ENCODE assay signal across 31 mouse cellular contexts in genomic region chr5:150513264-150513663, GRCm38 (mm10). TPM values are rescaled to one million over a fixed set of nuclear protein-coding genes. Genes with fewer than 3 reads are reported as not detected.
A peak's percentile ranks its signal among the peaks of the same experiment; 100 is the strongest.
DNase-seq lines count a peak whose midpoint lies in the region; ATAC-seq and TF ChIP-seq lines count a peak whose summit lies in the region.
"Had no signal": no experiment of that assay in that cellular context is flagged by ENCODE, and none has a peak within 500 bp of the region (broad histone marks: within the 10 kb centered on the region; RNA-seq: fewer than 3 reads in every experiment).

No protein-coding gene starts in this region.

- H3K4me3 ChIP-seq in intestine, postnatal 0 days (ENCODE audit: low read depth, low read length), result no peak overlapping the region
- H3K4me3 ChIP-seq in intestine, embryonic 15.5 days (replicated peaks), result no peak overlapping the region
- no peak overlapping the region for H3K4me3 ChIP-seq in ES-Bruce4 (ENCODE audit: low read depth, low read length)
- no peak overlapping the region for H3K4me3 ChIP-seq in stomach, postnatal 0 days (ENCODE audit: low read depth, low read length)
- H3K4me3 ChIP-seq in hindbrain, embryonic 14.5 days (replicated peaks; ENCODE audit: low read length), result no peak overlapping the region
- H3K4me3 ChIP-seq: heart, adult 2 months; heart, embryonic 13.5 days; hindbrain, embryonic 15.5 days; midbrain, embryonic 13.5 days; neural tube, embryonic 13.5 days; stomach, embryonic 15.5 days had no signal

- no peak for ATAC-seq in intestine, postnatal 0 days
- no peak for ATAC-seq in intestine, embryonic 15.5 days
- no peak for ATAC-seq in stomach, postnatal 0 days (ENCODE audit: low FRiP score, low TSS enrichment)
- ATAC-seq in hindbrain, embryonic 14.5 days (ENCODE audit: low FRiP score), result no peak
- ATAC-seq: forebrain, embryonic 14.5 days; inflammation-experienced regulatory T-cells, adult 6 months; lung, postnatal 0 days; midbrain, embryonic 13.5 days had no signal

- H3K36me3 ChIP-seq in intestine, postnatal 0 days (ENCODE audit: control insufficient read depth, insufficient read depth), result no peaks in the 10 kb centered on the region
- no peaks in the 10 kb centered on the region for H3K36me3 ChIP-seq in intestine, embryonic 15.5 days
- no peaks in the 10 kb centered on the region for H3K36me3 ChIP-seq in ES-Bruce4 (ENCODE audit: control insufficient read depth, insufficient read depth, low read length, poor library complexity, severe bottlenecking)
- no peaks in the 10 kb centered on the region for H3K36me3 ChIP-seq in stomach, postnatal 0 days (ENCODE audit: control insufficient read depth, insufficient read depth, low read length)
- no peaks in the 10 kb centered on the region for H3K36me3 ChIP-seq in hindbrain, embryonic 14.5 days (replicated peaks; ENCODE audit: control insufficient read depth, insufficient read depth)
- H3K36me3 ChIP-seq: heart, embryonic 13.5 days; hindbrain, embryonic 15.5 days; midbrain, embryonic 13.5 days; neural tube, embryonic 13.5 days; stomach, embryonic 15.5 days had no signal

- H3K27ac ChIP-seq in intestine, postnatal 0 days (ENCODE audit: low read depth, low read length), result no peak overlapping the region
- H3K27ac ChIP-seq in intestine, embryonic 15.5 days, result no peak overlapping the region
- H3K27ac ChIP-seq in ES-Bruce4 (ENCODE audit: insufficient read depth, low read length), result no peak overlapping the region
- no peak overlapping the region for H3K27ac ChIP-seq in stomach, postnatal 0 days (replicated peaks)
- no peak overlapping the region for H3K27ac ChIP-seq in hindbrain, embryonic 14.5 days
- H3K27ac ChIP-seq: heart, adult 2 months; heart, embryonic 13.5 days; hindbrain, embryonic 15.5 days; midbrain, embryonic 13.5 days; neural tube, embryonic 13.5 days; stomach, embryonic 15.5 days had no signal

- 80% methylated on average over 4 of the region's 4 CpGs for WGBS in intestine, postnatal 0 days
- WGBS in intestine, embryonic 15.5 days, result 76% methylated on average over 4 of the region's 4 CpGs
- 80% methylated on average over 4 of the region's 4 CpGs for WGBS in stomach, postnatal 0 days
- WGBS in hindbrain, embryonic 14.5 days, result 80% methylated on average over 4 of the region's 4 CpGs

- no peak overlapping the region for H3K9ac ChIP-seq in intestine, postnatal 0 days (ENCODE audit: low read depth, low read length)
- H3K9ac ChIP-seq in intestine, embryonic 15.5 days, result no peak overlapping the region
- no peak overlapping the region for H3K9ac ChIP-seq in ES-Bruce4 (ENCODE audit: low read depth, poor library complexity, severe bottlenecking)
- H3K9ac ChIP-seq in stomach, postnatal 0 days (ENCODE audit: low read length), result no peak overlapping the region
- no peak overlapping the region for H3K9ac ChIP-seq in hindbrain, embryonic 14.5 days
- H3K9ac ChIP-seq: heart, embryonic 13.5 days; hindbrain, embryonic 15.5 days; midbrain, embryonic 13.5 days; neural tube, embryonic 13.5 days; stomach, embryonic 15.5 days had no signal

- no peak for TF ChIP-seq POLR2A in ES-Bruce4 (IDR thresholded peaks at IDR 0.05; ENCODE audit: insufficient read depth, low read length)

- no peak for TF ChIP-seq EP300 in ES-Bruce4 (IDR thresholded peaks at IDR 0.05; ENCODE audit: insufficient read depth, low read depth, low read length)
- TF ChIP-seq EP300 in stomach, postnatal 0 days (optimal IDR thresholded peaks at IDR 0.05), result no peak

- no peaks in the 10 kb centered on the region for H3K9me3 ChIP-seq in intestine, postnatal 0 days (ENCODE audit: control insufficient read depth)
- H3K9me3 ChIP-seq in intestine, embryonic 15.5 days, result no peaks in the 10 kb centered on the region
- no peaks in the 10 kb centered on the region for H3K9me3 ChIP-seq in ES-Bruce4 (replicated peaks; ENCODE audit: control insufficient read depth, insufficient read depth, low read length, poor library complexity, severe bottlenecking)
- H3K9me3 ChIP-seq in stomach, postnatal 0 days (ENCODE audit: control insufficient read depth, low read length), result no peaks in the 10 kb centered on the region
- H3K9me3 ChIP-seq in hindbrain, embryonic 14.5 days (ENCODE audit: control insufficient read depth, low read length), result no peaks in the 10 kb centered on the region
- H3K9me3 ChIP-seq: heart, embryonic 13.5 days; hindbrain, embryonic 15.5 days; midbrain, embryonic 13.5 days; neural tube, embryonic 13.5 days; stomach, embryonic 15.5 days had no signal

- no peak overlapping the region for H3K4me2 ChIP-seq in intestine, postnatal 0 days (replicated peaks; ENCODE audit: low read depth)
- no peak overlapping the region for H3K4me2 ChIP-seq in intestine, embryonic 15.5 days (replicated peaks)
- H3K4me2 ChIP-seq in stomach, postnatal 0 days (replicated peaks; ENCODE audit: low read depth), result no peak overlapping the region
- H3K4me2 ChIP-seq in hindbrain, embryonic 14.5 days (replicated peaks), result no peak overlapping the region
- H3K4me2 ChIP-seq: heart, embryonic 13.5 days; hindbrain, embryonic 15.5 days; midbrain, embryonic 13.5 days; neural tube, embryonic 13.5 days; stomach, embryonic 15.5 days had no signal

- H3K27me3 ChIP-seq in intestine, postnatal 0 days (replicated peaks; ENCODE audit: control insufficient read depth, insufficient read depth, low read length), result no peaks in the 10 kb centered on the region
- H3K27me3 ChIP-seq in intestine, embryonic 15.5 days (replicated peaks), result no peaks in the 10 kb centered on the region
- H3K27me3 ChIP-seq in ES-Bruce4 (ENCODE audit: control insufficient read depth, insufficient read depth, low read length, poor library complexity, severe bottlenecking), result no peaks in the 10 kb centered on the region
- no peaks in the 10 kb centered on the region for H3K27me3 ChIP-seq in stomach, postnatal 0 days (ENCODE audit: control insufficient read depth, insufficient read depth, low read length)
- no peaks in the 10 kb centered on the region for H3K27me3 ChIP-seq in hindbrain, embryonic 14.5 days (ENCODE audit: control insufficient read depth, insufficient read depth, low read length)
- H3K27me3 ChIP-seq: hindbrain, embryonic 15.5 days; midbrain, embryonic 13.5 days; neural tube, embryonic 13.5 days; stomach, embryonic 15.5 days had no signal

- H3K4me1 ChIP-seq in intestine, postnatal 0 days (replicated peaks; ENCODE audit: control insufficient read depth, insufficient read depth, low read length), result no peaks in the 10 kb centered on the region
- H3K4me1 ChIP-seq in intestine, embryonic 15.5 days (replicated peaks), result no peaks in the 10 kb centered on the region
- no peaks in the 10 kb centered on the region for H3K4me1 ChIP-seq in ES-Bruce4 (ENCODE audit: control insufficient read depth, insufficient read depth, low read length)
- H3K4me1 ChIP-seq in stomach, postnatal 0 days (replicated peaks; ENCODE audit: control insufficient read depth, insufficient read depth), result no peaks in the 10 kb centered on the region
- no peaks in the 10 kb centered on the region for H3K4me1 ChIP-seq in hindbrain, embryonic 14.5 days (replicated peaks; ENCODE audit: control insufficient read depth, insufficient read depth, low read length)
- H3K4me1 ChIP-seq: heart, embryonic 13.5 days; hindbrain, embryonic 15.5 days; midbrain, embryonic 13.5 days; neural tube, embryonic 13.5 days; stomach, embryonic 15.5 days had no signal

- TF ChIP-seq CTCF in intestine, postnatal 0 days (IDR thresholded peaks at IDR 0.05; ENCODE audit: low read depth), result peak; percentile 20; the same call in 1 of the 2 replicates
- peak; percentile 55 for TF ChIP-seq CTCF in ES-Bruce4 (IDR thresholded peaks at IDR 0.05; ENCODE audit: low read depth, low read length)
- peak; percentile 27 for TF ChIP-seq CTCF in stomach, postnatal 0 days (IDR thresholded peaks at IDR 0.05; ENCODE audit: low read depth)

- peak; percentile 49 for DNase-seq in R1 (ENCODE audit: low read depth, low spot score)
- no peak for DNase-seq in stomach, postnatal 0 days (ENCODE audit: low spot score)
- no peak for DNase-seq in cerebellum, adult 11 months
- DNase-seq in hindbrain, embryonic 14.5 days (ENCODE audit: low spot score), result no peak
- DNase-seq: adrenal gland, adult 8-10 months; cerebellum, adult 8-10 months; cerebellum, postnatal 25 days; gastrocnemius, postnatal 25 days; heart, adult 2 months; heart, postnatal 10 days; kidney, adult 2 months; kidney, postnatal 36 days; lung, postnatal 4 days; thymus, adult 2 months; thymus, postnatal 36 days had no signal

RNA-seq across cellular contexts. Expression of gene Zar1l, which starts 4.7 kb away (rescaled TPM):
- polyA plus RNA-seq in intestine, postnatal 0 days (2015; fragmentation: Nextera tagmentation; extraction: Ambion mirVana), result not detected in 2 replicates
- polyA plus RNA-seq in intestine, embryonic 15.5 days (2015; fragmentation: Nextera tagmentation; extraction: Ambion mirVana), result not detected in 2 replicates
- not detected in 2 replicates for polyA plus RNA-seq in ES-Bruce4 (2011; ENCODE audit: insufficient read depth, insufficient read length, low read depth, missing spikeins)
- not detected in 2 replicates for polyA plus RNA-seq in stomach, postnatal 0 days (2015; fragmentation: Nextera tagmentation; extraction: Ambion mirVana)
- polyA plus RNA-seq in hindbrain, embryonic 14.5 days (2014; fragmentation: Nextera tagmentation; extraction: Ambion mirVana), result not detected in 2 replicates
- polyA plus RNA-seq: embryonic facial prominence, embryonic 11.5 days; forebrain, embryonic 14.5 days; heart, adult 2 months; heart, embryonic 13.5 days; hindbrain, embryonic 15.5 days; inflammation-experienced regulatory T-cells, adult 6 months; kidney, adult 2 months; kidney, embryonic 16.5 days; limb, embryonic 14.5 days; liver, embryonic 16.5 days; lung, postnatal 0 days; midbrain, embryonic 13.5 days; neural tube, embryonic 13.5 days; small intestine, adult 2 months; stomach, embryonic 15.5 days; thymus, adult 2 months had no signal

RNA-seq across cellular contexts. Expression of gene Brca2, which starts 9.2 kb away (rescaled TPM):
- polyA plus RNA-seq in intestine, postnatal 0 days (2015; fragmentation: Nextera tagmentation; extraction: Ambion mirVana), result 6.6 and 6.7 TPM in 2 replicates
- polyA plus RNA-seq in intestine, embryonic 15.5 days (2015; fragmentation: Nextera tagmentation; extraction: Ambion mirVana), result 16.2 and 20.0 TPM in 2 replicates
- polyA plus RNA-seq in ES-Bruce4 (2011; ENCODE audit: insufficient read depth, insufficient read length, low read depth, missing spikeins), result 47.0 and 58.8 TPM in 2 replicates
- polyA plus RNA-seq in stomach, postnatal 0 days (2015; fragmentation: Nextera tagmentation; extraction: Ambion mirVana), result 6.1 and 6.6 TPM in 2 replicates
- 10.4 and 10.9 TPM in 2 replicates for polyA plus RNA-seq in hindbrain, embryonic 14.5 days (2014; fragmentation: Nextera tagmentation; extraction: Ambion mirVana)
